8 mouse cellular contexts compared by ENCODE assay signal in genomic region chr3:82902757-82903612, GRCm38 (mm10). TPM values are rescaled to one million over a fixed set of nuclear protein-coding genes. Genes with fewer than 3 reads are reported as not detected.
DNase-seq lines count a peak whose midpoint lies in the region; ATAC-seq lines count a peak whose summit lies in the region.

No protein-coding gene starts in this region.

- DNase-seq in cerebellum, postnatal 4 days (ENCODE audit: low spot score in 2 of 2), result no peak
- DNase-seq in brain, adult 2 months (ENCODE audit: low read depth, low spot score), result peak; percentile 2
- DNase-seq in lung, postnatal 36 days, result peak; percentile 2
- DNase-seq in urinary bladder, postnatal 4 days (ENCODE audit: low spot score in 2 of 2), result no peak
- DNase-seq in ovary, postnatal 36 days (ENCODE audit: low spot score), result no peak
- no peak for DNase-seq in layer of hippocampus, postnatal 36 days

- 23% methylated on average over 20 of the region's 20 CpGs for WGBS in hindbrain, embryonic 12.5 days

- no peak overlapping the region for H3K27ac ChIP-seq in hindbrain, embryonic 12.5 days

- ATAC-seq in cerebellum, adult (ENCODE audit: insufficient number of reproducible peaks, low FRiP score, low TSS enrichment), result 0 out of 2 replicates have a peak, but pooled peaks have one; percentile 7
- no peak for ATAC-seq in hindbrain, embryonic 12.5 days (ENCODE audit: low FRiP score)

- H3K9me3 ChIP-seq in hindbrain, embryonic 12.5 days (replicated peaks), result no peaks in the 10 kb centered on the region

- no peak overlapping the region for H3K9ac ChIP-seq in hindbrain, embryonic 12.5 days

- H3K36me3 ChIP-seq in hindbrain, embryonic 12.5 days, result no peaks in the 10 kb centered on the region

- peaks cover 14% of the 10 kb centered on the region for H3K4me1 ChIP-seq in hindbrain, embryonic 12.5 days

- peaks cover 38% of the 10 kb centered on the region for H3K27me3 ChIP-seq in hindbrain, embryonic 12.5 days

- peak overlapping the region; percentile 98 for H3K4me2 ChIP-seq in hindbrain, embryonic 12.5 days (replicated peaks)

- peak overlapping the region; percentile 49 for H3K4me3 ChIP-seq in hindbrain, embryonic 12.5 days

RNA-seq across cellular contexts. Expression of gene Lrat, which starts 0.8 kb away (rescaled TPM):
- 0.04 and 0.10 TPM in 2 replicates for polyA plus RNA-seq in hindbrain, embryonic 12.5 days (2016; fragmentation: Nextera tagmentation; extraction: Ambion mirVana)
- total RNA-seq in layer of hippocampus, postnatal 36 days (2021), result not detected

RNA-seq across cellular contexts. Expression of gene Rbm46, which starts 26.7 kb away (rescaled TPM):
- polyA plus RNA-seq in hindbrain, embryonic 12.5 days (2016; fragmentation: Nextera tagmentation; extraction: Ambion mirVana), result 4.1 and 5.2 TPM in 2 replicates
- 1 to 10 TPM in 1 of 2 experiments, under 1 TPM in 1; 0.80 to 1.0 TPM for total RNA-seq in layer of hippocampus, postnatal 36 days (2021)

Comparison
In these comparisons a context has a peak if more than half of its experiments do, and no peak if none do; other contexts are left out.
1. DNase-seq: peak in brain, adult 2 months (single experiment) and lung, postnatal 36 days (single experiment); none in cerebellum, postnatal 4 days (0 of 2), urinary bladder, postnatal 4 days (0 of 2), ovary, postnatal 36 days (single experiment) and layer of hippocampus, postnatal 36 days (0 of 2).